Mouse (Mus musculus) E14TG2a.4 (cell line): Measurements from ENCODE around the gene Anxa5.

Source experiments
- CTCF ChIP-seq: conservative IDR thresholded peaks from 2 replicates; pipeline ENCODE4 v1.5.1; 2014; ENCODE audit warnings: low read length
- NANOG ChIP-seq: IDR thresholded peaks from 2 replicates; pipeline ENCODE4 v1.6.1; 2014; ENCODE audit warnings: borderline replicate concordance, low read length, mixed read lengths
- POU5F1 ChIP-seq: IDR thresholded peaks from 2 replicates; pipeline ENCODE4 v1.6.1; 2014; ENCODE audit warnings: low read length, borderline replicate concordance

DNA sequence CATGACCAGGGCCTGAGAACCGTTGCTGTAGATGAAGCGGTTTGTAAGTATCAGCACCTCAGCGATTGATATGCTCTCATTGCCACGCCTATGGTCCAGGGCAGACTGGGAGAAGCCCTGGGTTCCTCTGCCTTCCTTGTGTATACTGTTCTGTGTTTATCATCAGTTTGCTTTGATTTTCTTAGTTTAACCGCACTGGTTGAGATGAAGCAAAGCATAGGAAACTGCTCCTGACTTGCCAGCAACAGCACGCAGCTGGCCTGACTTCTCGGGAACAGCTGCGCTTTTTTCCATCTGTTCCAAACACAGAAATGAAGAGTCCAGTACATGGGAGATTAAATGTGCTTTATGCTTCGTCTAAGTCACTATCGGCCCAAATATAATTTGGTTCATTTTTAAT lies 75.0 kb downstream of the Anxa5 start:
- no peak for TF ChIP-seq CTCF
- no peak for TF ChIP-seq NANOG
- no peak for TF ChIP-seq POU5F1
